Mouse (Mus musculus) G1E (cell line): ENCODE data around the gene Taar8c. TPM values are rescaled to one million over a fixed set of nuclear protein-coding genes. Genes with fewer than 3 reads are reported as not detected.

Source experiments
- ATAC-seq: 2 replicates; pipeline ENCODE4 v1.8.0; 2016; ENCODE audit warnings: mild to moderate bottlenecking; ENCODE audit not compliant: insufficient number of reproducible peaks, poor library complexity, low FRiP score, severe bottlenecking; ENCODE audit errors: extremely low read depth
- DNase-seq: peaks from one replicate; pipeline ENCODE4 v3.0.0; 2012; ENCODE audit warnings: low spot score
- H3K27me3 ChIP-seq: 2 replicates; pipeline ENCODE4 v1.6.1; 2012; ENCODE audit warnings: mild to moderate bottlenecking, low read length, inconsistent platforms; ENCODE audit not compliant: insufficient read depth
- H3K36me3 ChIP-seq: replicated peaks from 2 replicates; pipeline ENCODE3; 2012; ENCODE audit warnings: mild to moderate bottlenecking, inconsistent platforms
- H3K4me1 ChIP-seq: 2 replicates; pipeline ENCODE4 v1.6.1; 2012; ENCODE audit warnings: low read depth, low read length, inconsistent platforms, mixed read lengths; ENCODE audit not compliant: insufficient read depth
- H3K4me3 ChIP-seq: 2 replicates; pipeline ENCODE4 v1.5.1; 2012; ENCODE audit warnings: low read depth, mild to moderate bottlenecking, inconsistent platforms, low read length, moderate library complexity, mixed read lengths
- H3K9me3 ChIP-seq: replicated peaks from 2 replicates; pipeline ENCODE4 v1.6.1; 2012; ENCODE audit warnings: inconsistent platforms
- CTCF ChIP-seq: IDR thresholded peaks from 2 replicates; pipeline ENCODE4 v1.5.1; 2012; ENCODE audit warnings: low read depth, low read length, inconsistent platforms, mixed read lengths
- GATA1 ChIP-seq: IDR thresholded peaks from 2 replicates; pipeline ENCODE4 v1.6.1; 2012; ENCODE audit warnings: borderline replicate concordance, low read length, inconsistent platforms, mixed read lengths
- GATA2 ChIP-seq: IDR thresholded peaks from 2 replicates; pipeline ENCODE4 v1.6.1; 2012; ENCODE audit warnings: low read depth, low read length, inconsistent platforms, borderline replicate concordance
- POLR2AphosphoS5 ChIP-seq: IDR thresholded peaks from 2 replicates; pipeline ENCODE4 v1.6.1; 2012; ENCODE audit warnings: low read depth, low read length, inconsistent platforms; ENCODE audit not compliant: insufficient replicate concordance
- TAL1 ChIP-seq: conservative IDR thresholded peaks from 2 replicates; pipeline ENCODE4 v1.6.1; 2012; ENCODE audit warnings: low read depth, low read length, inconsistent platforms, mixed read lengths
- polyA plus RNA-seq: library from polyadenylated mRNA; stranded (reverse); fragments of >175 nt; gene quantifications from 2 replicates; pipeline ENCODE4 v1.2.3, GENCODE M21; 2012
- total RNA-seq, 2 experiments: library from RNA; stranded (forward) in 1 of 2; stranded (reverse) in 1 of 2; fragments of 200-1000 nt in 1 of 2; fragments of >200 nt in 1 of 2; fragmentation: Nextera tagmentation in 1 of 2; gene quantifications; 2 replicates each; pipeline ENCODE4 v1.2.3; 2014 to 2017

Gene Taar8c
- total and polyA plus RNA-seq, 3 experiments: not detected

- Histone ChIP-seq H3K4me3 (no peak overlapping the region), H3K4me1 (no peaks in the 10 kb centered on the region), H3K27me3 (no peaks in the 10 kb centered on the region), H3K9me3 (no peaks in the 10 kb centered on the region), H3K36me3 (no peaks in the 10 kb centered on the region)
- no peak for TF ChIP-seq CTCF
- TF ChIP-seq GATA2: no peak
- TF ChIP-seq TAL1: no peak
- no peak for TF ChIP-seq GATA1
- TF ChIP-seq POLR2AphosphoS5: no peak
- DNase-seq (no peak), ATAC-seq (no peak)
These were observed 49.7 kb downstream of the Taar8c start for GRCm38 (mm10) chr10:24052039-24052438.

Other genes starting within 250 kb of the Taar8c start
- gene Vnn1, start 207.2 kb downstream of the Taar8c start, total RNA-seq (2014; fragmentation: Nextera tagmentation): not detected in 2 replicates
- 0.06 TPM in 1 of 2 replicates, not detected in the other for gene Vnn1, start 207.2 kb downstream of the Taar8c start, total RNA-seq (2017)
- gene Vnn1, start 207.2 kb downstream of the Taar8c start, polyA plus RNA-seq: not detected in 2 replicates
- gene Taar1, start 181.6 kb downstream of the Taar8c start, total RNA-seq (2014; fragmentation: Nextera tagmentation): not detected in 2 replicates
- gene Taar1, start 181.6 kb downstream of the Taar8c start, total RNA-seq (2017): 0.23 TPM in 1 of 2 replicates, not detected in the other
- not detected in 2 replicates for gene Taar1, start 181.6 kb downstream of the Taar8c start, polyA plus RNA-seq
- gene Taar2, start 163.3 kb downstream of the Taar8c start, total RNA-seq (2014; fragmentation: Nextera tagmentation): not detected in 2 replicates
- gene Taar2, start 163.3 kb downstream of the Taar8c start, total RNA-seq (2017): 0.12 TPM in 1 of 2 replicates, not detected in the other
- not detected in 2 replicates for gene Taar2, start 163.3 kb downstream of the Taar8c start, polyA plus RNA-seq
- gene Taar3, start 152.4 kb downstream of the Taar8c start, total RNA-seq (2014; fragmentation: Nextera tagmentation): not detected in 2 replicates
- gene Taar3, start 152.4 kb downstream of the Taar8c start, total RNA-seq (2017): 0.11 TPM in 1 of 2 replicates, not detected in the other
- not detected in 2 replicates for gene Taar3, start 152.4 kb downstream of the Taar8c start, polyA plus RNA-seq
- gene Taar4, start 141.4 kb downstream of the Taar8c start, total RNA-seq (2014; fragmentation: Nextera tagmentation): not detected in 2 replicates
- 0.29 TPM in 1 of 2 replicates, not detected in the other for gene Taar4, start 141.4 kb downstream of the Taar8c start, total RNA-seq (2017)
- not detected in 2 replicates for gene Taar4, start 141.4 kb downstream of the Taar8c start, polyA plus RNA-seq
- not detected in 2 replicates for gene Taar5, start 131.2 kb downstream of the Taar8c start, total RNA-seq (2014; fragmentation: Nextera tagmentation)
- 0.38 TPM in 1 of 2 replicates, not detected in the other for gene Taar5, start 131.2 kb downstream of the Taar8c start, total RNA-seq (2017)
- not detected in 2 replicates for gene Taar5, start 131.2 kb downstream of the Taar8c start, polyA plus RNA-seq
- gene Taar6, start 116.3 kb downstream of the Taar8c start, total RNA-seq (2014; fragmentation: Nextera tagmentation): not detected in 2 replicates
- gene Taar6, start 116.3 kb downstream of the Taar8c start, total RNA-seq (2017): not detected in 2 replicates
- gene Taar6, start 116.3 kb downstream of the Taar8c start, polyA plus RNA-seq: not detected in 2 replicates
- gene Taar7a, start 108.4 kb downstream of the Taar8c start, total RNA-seq (2014; fragmentation: Nextera tagmentation): not detected in 2 replicates
- gene Taar7a, start 108.4 kb downstream of the Taar8c start, total RNA-seq (2017): not detected in 2 replicates
- not detected in 2 replicates for gene Taar7a, start 108.4 kb downstream of the Taar8c start, polyA plus RNA-seq
- not detected in 2 replicates for gene Taar7b, start 102.0 kb downstream of the Taar8c start, total RNA-seq (2014; fragmentation: Nextera tagmentation)
- not detected in 2 replicates for gene Taar7b, start 102.0 kb downstream of the Taar8c start, total RNA-seq (2017)
- not detected in 2 replicates for gene Taar7b, start 102.0 kb downstream of the Taar8c start, polyA plus RNA-seq
- not detected in 2 replicates for gene Taar7d, start 74.7 kb downstream of the Taar8c start, total RNA-seq (2014; fragmentation: Nextera tagmentation)
- gene Taar7d, start 74.7 kb downstream of the Taar8c start, total RNA-seq (2017): 0.16 TPM in 1 of 2 replicates, not detected in the other
- not detected in 2 replicates for gene Taar7d, start 74.7 kb downstream of the Taar8c start, polyA plus RNA-seq
- gene Taar7e, start 64.3 kb downstream of the Taar8c start, total RNA-seq (2014; fragmentation: Nextera tagmentation): not detected in 2 replicates
- gene Taar7e, start 64.3 kb downstream of the Taar8c start, total RNA-seq (2017): 0.33 TPM in 1 of 2 replicates, not detected in the other
- not detected in 2 replicates for gene Taar7e, start 64.3 kb downstream of the Taar8c start, polyA plus RNA-seq
- gene Taar7f, start 52.4 kb downstream of the Taar8c start, total RNA-seq (2014; fragmentation: Nextera tagmentation): not detected in 2 replicates
- not detected in 2 replicates for gene Taar7f, start 52.4 kb downstream of the Taar8c start, total RNA-seq (2017)
- not detected in 2 replicates for gene Taar7f, start 52.4 kb downstream of the Taar8c start, polyA plus RNA-seq
- gene Taar8a, start 25.4 kb downstream of the Taar8c start, total RNA-seq (2014; fragmentation: Nextera tagmentation): not detected in 2 replicates
- gene Taar8a, start 25.4 kb downstream of the Taar8c start, total RNA-seq (2017): not detected in 2 replicates
- gene Taar8a, start 25.4 kb downstream of the Taar8c start, polyA plus RNA-seq: not detected in 2 replicates
- not detected in 2 replicates for gene Taar8b, start 9.6 kb downstream of the Taar8c start, total RNA-seq (2014; fragmentation: Nextera tagmentation)
- not detected in 2 replicates for gene Taar8b, start 9.6 kb downstream of the Taar8c start, total RNA-seq (2017)
- gene Taar8b, start 9.6 kb downstream of the Taar8c start, polyA plus RNA-seq: not detected in 2 replicates
- gene Taar9, start 7.6 kb upstream of the Taar8c start, total RNA-seq (2014; fragmentation: Nextera tagmentation): not detected in 2 replicates
- gene Taar9, start 7.6 kb upstream of the Taar8c start, total RNA-seq (2017): 0.11 TPM in 1 of 2 replicates, not detected in the other
- gene Taar9, start 7.6 kb upstream of the Taar8c start, polyA plus RNA-seq: not detected in 2 replicates
- 33.1 and 61.8 TPM in 2 replicates for gene Stx7, start 47.4 kb upstream of the Taar8c start, total RNA-seq (2014; fragmentation: Nextera tagmentation)
- 35.7 and 39.2 TPM in 2 replicates for gene Stx7, start 47.4 kb upstream of the Taar8c start, total RNA-seq (2017)
- 40.7 and 47.8 TPM in 2 replicates for gene Stx7, start 47.4 kb upstream of the Taar8c start, polyA plus RNA-seq
- not detected in 2 replicates for gene Moxd1, start 121.6 kb upstream of the Taar8c start, total RNA-seq (2014; fragmentation: Nextera tagmentation)
- 0.06 TPM in 1 of 2 replicates, not detected in the other for gene Moxd1, start 121.6 kb upstream of the Taar8c start, total RNA-seq (2017)
- gene Moxd1, start 121.6 kb upstream of the Taar8c start, polyA plus RNA-seq: not detected in 2 replicates